ENCODE assay signal across 8 mouse cellular contexts in the genomic region with DNA sequence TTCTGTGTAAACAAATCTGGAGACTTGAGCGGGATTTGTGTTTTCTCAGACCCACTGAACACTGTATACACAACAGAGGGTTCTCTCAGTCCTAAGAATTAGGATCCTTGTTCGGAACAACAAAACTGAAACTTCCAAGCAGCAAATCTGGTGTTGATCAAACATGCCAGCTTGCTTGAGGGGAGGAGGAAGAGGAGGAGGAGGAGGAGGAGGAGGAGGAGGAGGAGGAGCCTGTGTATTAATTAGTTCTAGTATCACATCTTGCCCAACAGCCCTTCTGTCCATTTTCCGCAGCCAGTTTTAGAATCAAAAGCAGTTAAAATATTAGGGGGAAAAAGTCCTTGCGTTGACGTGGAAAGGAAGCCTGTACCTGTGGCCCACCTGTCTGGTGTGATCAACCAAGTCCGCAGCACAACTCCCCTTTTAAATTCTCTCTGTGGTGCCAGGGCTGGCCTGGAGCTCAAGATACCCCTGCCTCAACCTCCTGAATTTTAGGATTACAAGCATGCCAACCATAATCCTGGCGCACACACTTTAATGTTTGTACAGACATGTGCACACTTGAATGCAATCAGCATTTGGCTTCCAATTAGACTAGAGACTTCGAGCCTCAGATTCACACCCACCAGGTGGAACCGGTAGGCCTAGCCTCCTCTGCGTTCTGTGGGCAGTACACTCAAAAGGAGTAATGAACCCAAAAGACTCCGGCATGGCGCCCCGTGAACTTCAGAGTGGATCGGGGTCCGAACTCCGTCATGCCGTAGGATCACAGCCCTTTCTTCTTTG. TPM values are rescaled to one million over a fixed set of nuclear protein-coding genes. Genes with fewer than 3 reads are reported as not detected.
DNase-seq lines count a peak whose midpoint lies in the region; ATAC-seq and TF ChIP-seq lines count a peak whose summit lies in the region.

No protein-coding gene starts in this region.

- peaks cover 28% of the 10 kb centered on the region for H3K4me1 ChIP-seq in heart, embryonic 12.5 days (replicated peaks)
- H3K4me1 ChIP-seq in hindbrain, embryonic 13.5 days (replicated peaks): peaks cover 58% of the 10 kb centered on the region
- H3K4me1 ChIP-seq in midbrain, embryonic 12.5 days: peaks cover 57% of the 10 kb centered on the region

- H3K9ac ChIP-seq in heart, embryonic 12.5 days: peak overlapping the region; percentile 54
- H3K9ac ChIP-seq in hindbrain, embryonic 13.5 days: peak overlapping the region; percentile 68
- H3K9ac ChIP-seq in midbrain, embryonic 12.5 days (replicated peaks): peak overlapping the region; percentile 29; the same call in 1 of the 2 replicates

- intact Hi-C loops in gastrocnemius, postnatal 14 days (cut with DNase I; ENCODE audit: low total_unique reads): loop anchor here (5.0 to 10.0 kb wide), 2 partner anchors 195 to 313 kb away; no protein-coding TSS in a partner anchor

- no peak for TF ChIP-seq CTCF in brain, embryonic 14.5 days (IDR thresholded peaks at IDR 0.05; ENCODE audit: borderline replicate concordance, extremely low read depth, insufficient read depth, insufficient read length)

- peaks cover 74% of the 10 kb centered on the region for H3K27me3 ChIP-seq in heart, embryonic 12.5 days (replicated peaks)
- peaks cover 8% of the 10 kb centered on the region for H3K27me3 ChIP-seq in hindbrain, embryonic 13.5 days
- peaks cover 29% of the 10 kb centered on the region for H3K27me3 ChIP-seq in midbrain, embryonic 12.5 days

- no peaks in the 10 kb centered on the region for H3K36me3 ChIP-seq in heart, embryonic 12.5 days
- H3K36me3 ChIP-seq in hindbrain, embryonic 13.5 days: no peaks in the 10 kb centered on the region
- H3K36me3 ChIP-seq in midbrain, embryonic 12.5 days: no peaks in the 10 kb centered on the region

- DNase-seq in heart, postnatal 4 days: no peak
- DNase-seq in brain, embryonic 14.5 days (ENCODE audit: low read depth): peak; percentile 74
- no peak for DNase-seq in gastrocnemius, postnatal 14 days
- DNase-seq in spleen, adult 12 weeks (ENCODE audit: low spot score): no peak
- DNase-seq in adrenal gland, adult (ENCODE audit: inconsistent age in 2 of 2, low spot score in 1 of 2): no peak

- WGBS in heart, embryonic 12.5 days: 15% methylated on average over 17 of the region's 17 CpGs
- 4% methylated on average over 17 of the region's 17 CpGs for WGBS in hindbrain, embryonic 13.5 days
- 6% methylated on average over 17 of the region's 17 CpGs for whole genome bisulfite sequencing in midbrain, embryonic 12.5 days

- no peak overlapping the region for H3K27ac ChIP-seq in heart, embryonic 12.5 days (ENCODE audit: poor library complexity, severe bottlenecking)
- H3K27ac ChIP-seq in hindbrain, embryonic 13.5 days: peak overlapping the region; percentile 76; the same call in 1 of the 2 replicates
- H3K27ac ChIP-seq in midbrain, embryonic 12.5 days (replicated peaks): peak overlapping the region; percentile 89

- TF ChIP-seq POLR2A in brain, embryonic 14.5 days (IDR thresholded peaks at IDR 0.05; ENCODE audit: borderline replicate concordance, extremely low read depth, insufficient read depth, insufficient read length, poor library complexity, severe bottlenecking): no peak

- ATAC-seq in heart, embryonic 12.5 days (ENCODE audit: insufficient number of reproducible peaks, low FRiP score): no peak
- ATAC-seq in hindbrain, embryonic 13.5 days (ENCODE audit: low FRiP score): no peak
- ATAC-seq in midbrain, embryonic 12.5 days (ENCODE audit: low FRiP score, low read depth): no peak

- H3K4me2 ChIP-seq in heart, embryonic 12.5 days: peak overlapping the region; percentile 79
- peak overlapping the region; percentile 72 for H3K4me2 ChIP-seq in hindbrain, embryonic 13.5 days
- H3K4me2 ChIP-seq in midbrain, embryonic 12.5 days (replicated peaks): peak overlapping the region; percentile 83

- H3K9me3 ChIP-seq in heart, embryonic 12.5 days (replicated peaks): no peaks in the 10 kb centered on the region
- no peaks in the 10 kb centered on the region for H3K9me3 ChIP-seq in hindbrain, embryonic 13.5 days
- no peaks in the 10 kb centered on the region for H3K9me3 ChIP-seq in midbrain, embryonic 12.5 days

- peak overlapping the region; percentile 51 for H3K4me3 ChIP-seq in heart, embryonic 12.5 days
- peak overlapping the region; percentile 41 for H3K4me3 ChIP-seq in hindbrain, embryonic 13.5 days
- H3K4me3 ChIP-seq in midbrain, embryonic 12.5 days: peak overlapping the region; percentile 43

RNA-seq across cellular contexts. Expression of gene Dll1, which starts 3.3 kb away (rescaled TPM):
- polyA plus RNA-seq in heart, embryonic 12.5 days (2016; fragmentation: Nextera tagmentation; extraction: Ambion mirVana): 10.1 and 11.8 TPM in 2 replicates
- total RNA-seq in heart, postnatal 4 days (2021): 1 to 10 TPM; 6.7 to 7.2 TPM
- polyA plus RNA-seq in brain, embryonic 14.5 days (2012; rRNA removed): 48.4 and 74.1 TPM in 2 replicates
- polyA plus RNA-seq in hindbrain, embryonic 13.5 days (2015; fragmentation: Nextera tagmentation; extraction: Ambion mirVana): 27.1 and 29.7 TPM in 2 replicates
- polyA plus RNA-seq in midbrain, embryonic 12.5 days (2016; fragmentation: Nextera tagmentation; extraction: Ambion mirVana): 83.5 and 84.4 TPM in 2 replicates
- 1 to 10 TPM; 5.6 to 6.0 TPM for total RNA-seq in gastrocnemius, postnatal 14 days (2021)

RNA-seq across cellular contexts. Expression of gene Fam120b, which starts 16.1 kb away (rescaled TPM):
- 17.2 and 17.3 TPM in 2 replicates for polyA plus RNA-seq in heart, embryonic 12.5 days (2016; fragmentation: Nextera tagmentation; extraction: Ambion mirVana)
- total RNA-seq in heart, postnatal 4 days (2021): 10 to 100 TPM in 1 of 2 experiments, 1 to 10 TPM in 1; 9.2 to 10.5 TPM
- 23.8 and 29.5 TPM in 2 replicates for polyA plus RNA-seq in brain, embryonic 14.5 days (2012; rRNA removed)
- 44.4 and 47.0 TPM in 2 replicates for polyA plus RNA-seq in hindbrain, embryonic 13.5 days (2015; fragmentation: Nextera tagmentation; extraction: Ambion mirVana)
- polyA plus RNA-seq in midbrain, embryonic 12.5 days (2016; fragmentation: Nextera tagmentation; extraction: Ambion mirVana): 40.4 and 44.3 TPM in 2 replicates
- total RNA-seq in gastrocnemius, postnatal 14 days (2021): 1 to 10 TPM; 8.6 to 8.8 TPM
